Mouse (Mus musculus): ENCODE measurements around the gene Wtap. TPM values are rescaled to one million over a fixed set of nuclear protein-coding genes. Genes with fewer than 3 reads are reported as not detected.
"Not testable (repeated sequence)": the region's sequence is repeated elsewhere in the genome, so short reads cannot be mapped to it uniquely, and the experiment has no call there.

The Wtap gene
- total RNA-seq, 2 experiments from 2014 or later, result 24.2 to 25.7 TPM

GRCm38 (mm10) chr17:12967173-12967572 lies 26.8 kb downstream of the Wtap start:
- no peak for DNase-seq (ENCODE audit: low spot score)

GRCm38 (mm10) chr17:12963476-12963875 lies 30.5 kb downstream of the Wtap start:
- DNase-seq (ENCODE audit: low spot score), result no peak

GRCm38 (mm10) chr17:12960331-12960873 lies 33.6 kb downstream of the Wtap start, which contains the start of gene Acat2:
Acat2 (minus strand) TSS chr17:12960747.
- peak; percentile 92 for DNase-seq (ENCODE audit: low spot score)

GRCm38 (mm10) chr17:12959377-12959776 lies 34.6 kb downstream of the Wtap start:
- DNase-seq (ENCODE audit: low spot score), result not testable (repeated sequence)

- no peak for DNase-seq (ENCODE audit: low spot score)
These were observed 37.3 kb downstream of the Wtap start for GRCm38 (mm10) chr17:12956664-12957063.

- no peak for DNase-seq (ENCODE audit: low spot score)
These were observed 44.3 kb downstream of the Wtap start for GRCm38 (mm10) chr17:12949669-12950068.

GRCm38 (mm10) chr17:12942459-12943162 lies 51.4 kb downstream of the Wtap start:
- no peak for DNase-seq (ENCODE audit: low spot score)

- DNase-seq (ENCODE audit: low spot score), result no peak
These were observed 52.3 kb downstream of the Wtap start for GRCm38 (mm10) chr17:12941543-12942260.

GRCm38 (mm10) chr17:12940151-12940805 lies 53.7 kb downstream of the Wtap start, which contains the start of gene Acat3:
Acat3 (minus strand) TSS chr17:12940600.
- DNase-seq (ENCODE audit: low spot score), result no peak

- not testable (repeated sequence) for DNase-seq (ENCODE audit: low spot score)
These were observed 54.4 kb downstream of the Wtap start for GRCm38 (mm10) chr17:12939377-12940148.

- no peak for DNase-seq (ENCODE audit: low spot score)
These were observed 55.9 kb downstream of the Wtap start for GRCm38 (mm10) chr17:12938077-12938476.

GRCm38 (mm10) chr17:12937412-12937970 lies 56.5 kb downstream of the Wtap start:
- DNase-seq (ENCODE audit: low spot score), result no peak

- no peak for DNase-seq (ENCODE audit: low spot score)
These were observed 58.2 kb downstream of the Wtap start for GRCm38 (mm10) chr17:12935719-12936118.

- not testable (repeated sequence) for DNase-seq (ENCODE audit: low spot score)
These were observed 62.4 kb downstream of the Wtap start for GRCm38 (mm10) chr17:12931576-12931975.

GRCm38 (mm10) chr17:12925703-12926180 lies 68.2 kb downstream of the Wtap start:
- no peak for DNase-seq (ENCODE audit: low spot score)

GRCm38 (mm10) chr17:12925001-12925400 lies 69.0 kb downstream of the Wtap start:
- DNase-seq (ENCODE audit: low spot score), result no peak

- DNase-seq (ENCODE audit: low spot score), result no peak
These were observed 72.9 kb downstream of the Wtap start for GRCm38 (mm10) chr17:12921073-12921472.
